Comparison of ENCODE assay signal across 19 mouse cellular contexts in the genomic region with DNA sequence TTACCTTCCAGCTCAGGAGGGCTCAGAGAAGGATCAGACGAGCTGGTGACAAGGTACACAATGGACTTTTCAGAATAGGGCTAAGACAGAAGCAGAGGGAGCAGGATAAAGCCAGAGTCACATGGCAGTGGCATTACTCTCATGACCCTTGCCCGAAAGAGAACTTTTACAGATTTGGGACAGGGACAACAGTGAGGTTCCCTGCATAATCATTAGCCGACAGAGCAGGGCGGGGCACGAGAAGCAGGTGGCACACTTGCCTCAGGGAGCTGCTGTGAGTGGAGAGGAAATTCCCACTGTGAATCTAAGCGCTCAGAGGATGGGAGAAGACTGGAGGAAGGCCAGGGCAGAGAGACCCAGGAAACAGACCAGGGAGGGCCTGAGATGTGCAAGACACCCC. TPM values are rescaled to one million over a fixed set of nuclear protein-coding genes. Genes with fewer than 3 reads are reported as not detected.
DNase-seq lines count a peak whose midpoint lies in the region; ATAC-seq and TF ChIP-seq lines count a peak whose summit lies in the region.
"Had no signal": no experiment of that assay in that cellular context is flagged by ENCODE, and none has a peak within 500 bp of the region (broad histone marks: within the 10 kb centered on the region; RNA-seq: fewer than 3 reads in every experiment).

No protein-coding gene starts in this region.

- WGBS in liver, embryonic 14.5 days (ENCODE audit: insufficient replicate concordance): 49% methylated on average over 6 of the region's 6 CpGs
- 61% methylated on average over 6 of the region's 6 CpGs for WGBS in embryonic facial prominence, embryonic 13.5 days
- 58% methylated on average over 6 of the region's 6 CpGs for WGBS in kidney, embryonic 15.5 days
- 44% methylated on average over 6 of the region's 6 CpGs for WGBS in liver, postnatal 0 days (ENCODE audit: insufficient replicate concordance)

- no peak overlapping the region for H3K9ac ChIP-seq in liver, embryonic 14.5 days (replicated peaks)
- no peak overlapping the region for H3K9ac ChIP-seq in embryonic facial prominence, embryonic 13.5 days
- H3K9ac ChIP-seq in kidney, embryonic 15.5 days: no peak overlapping the region
- peak overlapping the region; percentile 69 for H3K9ac ChIP-seq in liver, postnatal 0 days (replicated peaks)
- H3K9ac ChIP-seq: embryonic facial prominence, embryonic 15.5 days; hindbrain, embryonic 14.5 days; limb, embryonic 12.5 days had no signal

- no peak for TF ChIP-seq CTCF in liver, embryonic 14.5 days (IDR thresholded peaks at IDR 0.05; ENCODE audit: low read depth)
- TF ChIP-seq CTCF in liver, postnatal 0 days (IDR thresholded peaks at IDR 0.05; ENCODE audit: low read depth): 0 out of 2 replicates have a peak, but pooled peaks have one; percentile 3

- H3K27me3 ChIP-seq in liver, embryonic 14.5 days (ENCODE audit: control insufficient read depth, insufficient read depth, low read length): no peaks in the 10 kb centered on the region
- H3K27me3 ChIP-seq in embryonic facial prominence, embryonic 13.5 days: no peaks in the 10 kb centered on the region
- H3K27me3 ChIP-seq in kidney, embryonic 15.5 days: no peaks in the 10 kb centered on the region
- H3K27me3 ChIP-seq in liver, postnatal 0 days (ENCODE audit: insufficient read depth, low read length): no peaks in the 10 kb centered on the region
- H3K27me3 ChIP-seq: embryonic facial prominence, embryonic 15.5 days; limb, embryonic 12.5 days had no signal

- TF ChIP-seq EP300 in liver, embryonic 14.5 days (IDR thresholded peaks at IDR 0.05; ENCODE audit: low read depth): no peak
- no peak for TF ChIP-seq EP300 in liver, postnatal 0 days (IDR thresholded peaks at IDR 0.05; ENCODE audit: low read depth)

- peak overlapping the region; percentile 27 for H3K4me2 ChIP-seq in liver, embryonic 14.5 days (ENCODE audit: low read depth)
- no peak overlapping the region for H3K4me2 ChIP-seq in embryonic facial prominence, embryonic 13.5 days
- H3K4me2 ChIP-seq in kidney, embryonic 15.5 days: peak overlapping the region; percentile 25; the same call in 1 of the 2 replicates
- H3K4me2 ChIP-seq in liver, postnatal 0 days (ENCODE audit: low read depth, low read length): peak overlapping the region; percentile 68
- H3K4me2 ChIP-seq: embryonic facial prominence, embryonic 15.5 days; heart, embryonic 11.5 days; hindbrain, embryonic 14.5 days; limb, embryonic 12.5 days had no signal

- H3K36me3 ChIP-seq in liver, embryonic 14.5 days (replicated peaks; ENCODE audit: control insufficient read depth, insufficient read depth, low read depth): no peaks in the 10 kb centered on the region
- peaks cover 53% of the 10 kb centered on the region for H3K36me3 ChIP-seq in embryonic facial prominence, embryonic 13.5 days
- peaks cover 33% of the 10 kb centered on the region for H3K36me3 ChIP-seq in kidney, embryonic 15.5 days
- H3K36me3 ChIP-seq in liver, postnatal 0 days (replicated peaks; ENCODE audit: insufficient read depth, low read length): 0 out of 2 replicates have a peak, but pooled peaks cover 12% of the 10 kb centered on the region

- no peak for DNase-seq in liver, embryonic 14.5 days (ENCODE audit: low read depth in 3 of 3, low spot score in 3 of 3)
- DNase-seq in liver: no peak
- DNase-seq in liver, postnatal 0 days: peak; percentile 62
- no peak for DNase-seq in spleen, postnatal 14 days (ENCODE audit: low spot score in 2 of 2)
- DNase-seq in adrenal gland, postnatal 36 days: no peak
- no peak for DNase-seq in adrenal gland, postnatal 4 days (ENCODE audit: low spot score in 2 of 2)
- DNase-seq: adrenal gland, adult 8-10 months; cerebellum, postnatal 36 days; gastrocnemius, postnatal 25 days; right cerebral cortex, postnatal 25 days had no signal

- H3K4me1 ChIP-seq in liver, embryonic 14.5 days (replicated peaks; ENCODE audit: control insufficient read depth in 2 of 2, insufficient read depth in 2 of 2, low read length in 1 of 2): peaks cover 0 to 16% of the 10 kb centered on the region in 2 experiments; a peak in 2 of 4 replicates
- peaks cover 9% of the 10 kb centered on the region for H3K4me1 ChIP-seq in embryonic facial prominence, embryonic 13.5 days
- peaks cover 24% of the 10 kb centered on the region for H3K4me1 ChIP-seq in kidney, embryonic 15.5 days
- H3K4me1 ChIP-seq in liver, postnatal 0 days (ENCODE audit: insufficient read depth): peaks cover 20% of the 10 kb centered on the region

- H3K9me3 ChIP-seq in liver, embryonic 14.5 days (ENCODE audit: control insufficient read depth, low read length): no peaks in the 10 kb centered on the region
- no peaks in the 10 kb centered on the region for H3K9me3 ChIP-seq in embryonic facial prominence, embryonic 13.5 days
- H3K9me3 ChIP-seq in kidney, embryonic 15.5 days (replicated peaks): no peaks in the 10 kb centered on the region
- H3K9me3 ChIP-seq in liver, postnatal 0 days (ENCODE audit: low read length): no peaks in the 10 kb centered on the region
- H3K9me3 ChIP-seq: embryonic facial prominence, embryonic 15.5 days; limb, embryonic 12.5 days had no signal

- no peak overlapping the region for H3K4me3 ChIP-seq in liver, embryonic 14.5 days (ENCODE audit: insufficient read depth in 1 of 2, low read depth in 2 of 2, low read length in 2 of 2)
- no peak overlapping the region for H3K4me3 ChIP-seq in embryonic facial prominence, embryonic 13.5 days
- H3K4me3 ChIP-seq in kidney, embryonic 15.5 days (replicated peaks): 0 out of 2 replicates have a peak overlapping the region, but pooled peaks have one; percentile 10
- peak overlapping the region; percentile 45 for H3K4me3 ChIP-seq in liver, postnatal 0 days (ENCODE audit: low read depth, low read length)
- H3K4me3 ChIP-seq: embryonic facial prominence, embryonic 15.5 days; limb, embryonic 12.5 days had no signal

- ATAC-seq in liver, embryonic 14.5 days (ENCODE audit: insufficient read depth): no peak
- 0 out of 2 replicates have a peak, but pooled peaks have one; percentile 26 for ATAC-seq in embryonic facial prominence, embryonic 13.5 days (ENCODE audit: insufficient number of reproducible peaks, insufficient read depth, low FRiP score, low TSS enrichment, low read depth)
- 0 out of 2 replicates have a peak, but pooled peaks have one; percentile 19 for ATAC-seq in kidney, embryonic 15.5 days (replicated peaks; ENCODE audit: low FRiP score)
- peak; percentile 63 for ATAC-seq in liver, postnatal 0 days
- ATAC-seq: forebrain, embryonic 16.5 days had no signal

- H3K27ac ChIP-seq in liver, embryonic 14.5 days: no peak overlapping the region
- H3K27ac ChIP-seq in embryonic facial prominence, embryonic 13.5 days: no peak overlapping the region
- H3K27ac ChIP-seq in kidney, embryonic 15.5 days: peak overlapping the region; percentile 67
- peak overlapping the region; percentile 91 for H3K27ac ChIP-seq in liver, postnatal 0 days (ENCODE audit: low read depth)
- H3K27ac ChIP-seq: embryonic facial prominence, embryonic 15.5 days; hindbrain, embryonic 14.5 days; limb, embryonic 12.5 days had no signal

RNA-seq across cellular contexts. Expression of a gene that starts 14.2 kb away (rescaled TPM):
- polyA plus RNA-seq in liver, embryonic 14.5 days (2012; rRNA removed): 10.2 and 14.9 TPM in 2 replicates
- 11.7 and 12.0 TPM in 2 replicates for polyA plus RNA-seq in liver, embryonic 14.5 days (2014; fragmentation: Nextera tagmentation; extraction: Ambion mirVana)
- polyA plus RNA-seq in embryonic facial prominence, embryonic 13.5 days (2015; fragmentation: Nextera tagmentation; extraction: Ambion mirVana): 82.4 and 86.3 TPM in 2 replicates
- 72.7 and 77.1 TPM in 2 replicates for polyA plus RNA-seq in kidney, embryonic 15.5 days (2015; fragmentation: Nextera tagmentation; extraction: Ambion mirVana)
- 10.7 and 11.6 TPM in 2 replicates for polyA plus RNA-seq in liver, postnatal 0 days (2015; fragmentation: Nextera tagmentation; extraction: Ambion mirVana)
- 10 to 100 TPM; 52.6 to 66.7 TPM for total RNA-seq in adrenal gland, postnatal 36 days (2021)
- total RNA-seq in adrenal gland, postnatal 4 days (2021): 100 to 1,000 TPM; 131 to 134 TPM

RNA-seq across cellular contexts. Expression of a gene that starts 15.6 kb away (rescaled TPM):
- polyA plus RNA-seq in liver, embryonic 14.5 days (2012; rRNA removed): 14.9 and 17.9 TPM in 2 replicates
- polyA plus RNA-seq in liver, embryonic 14.5 days (2014; fragmentation: Nextera tagmentation; extraction: Ambion mirVana): 22.6 and 24.0 TPM in 2 replicates
- polyA plus RNA-seq in embryonic facial prominence, embryonic 13.5 days (2015; fragmentation: Nextera tagmentation; extraction: Ambion mirVana): 89.6 and 102 TPM in 2 replicates
- polyA plus RNA-seq in kidney, embryonic 15.5 days (2015; fragmentation: Nextera tagmentation; extraction: Ambion mirVana): 95.2 and 112 TPM in 2 replicates
- polyA plus RNA-seq in liver, postnatal 0 days (2015; fragmentation: Nextera tagmentation; extraction: Ambion mirVana): 224 and 243 TPM in 2 replicates
- 10 to 100 TPM; 79.0 to 83.7 TPM for total RNA-seq in adrenal gland, postnatal 36 days (2021)
- total RNA-seq in adrenal gland, postnatal 4 days (2021): 100 to 1,000 TPM in 1 of 2 experiments, 10 to 100 TPM in 1; 90.0 to 106 TPM

RNA-seq across cellular contexts. Expression of a gene that starts 38.6 kb away (rescaled TPM):
- polyA plus RNA-seq in liver, embryonic 14.5 days (2012; rRNA removed): 34.4 and 36.4 TPM in 2 replicates
- 21.9 and 25.5 TPM in 2 replicates for polyA plus RNA-seq in liver, embryonic 14.5 days (2014; fragmentation: Nextera tagmentation; extraction: Ambion mirVana)
- polyA plus RNA-seq in embryonic facial prominence, embryonic 13.5 days (2015; fragmentation: Nextera tagmentation; extraction: Ambion mirVana): 0.88 TPM in 1 of 2 replicates, not detected in the other
- polyA plus RNA-seq in kidney, embryonic 15.5 days (2015; fragmentation: Nextera tagmentation; extraction: Ambion mirVana): 0.33 and 1.1 TPM in 2 replicates
- polyA plus RNA-seq in liver, postnatal 0 days (2015; fragmentation: Nextera tagmentation; extraction: Ambion mirVana): 10.9 and 13.6 TPM in 2 replicates
- under 1 TPM; 0.40 to 0.49 TPM for total RNA-seq in adrenal gland, postnatal 36 days (2021)
- 1 to 10 TPM in 1 of 2 experiments, under 1 TPM in 1; 0.78 to 3.8 TPM for total RNA-seq in adrenal gland, postnatal 4 days (2021)
- total RNA-seq: layer of hippocampus, postnatal 10 days had no signal
- polyA plus RNA-seq: forebrain, embryonic 16.5 days; hindbrain, embryonic 14.5 days; limb, embryonic 12.5 days had no signal

RNA-seq across cellular contexts. Expression of a gene that starts 42.9 kb away (rescaled TPM):
- polyA plus RNA-seq in liver, embryonic 14.5 days (2012; rRNA removed): 1.6 and 2.7 TPM in 2 replicates
- 5.6 and 5.7 TPM in 2 replicates for polyA plus RNA-seq in liver, embryonic 14.5 days (2014; fragmentation: Nextera tagmentation; extraction: Ambion mirVana)
- 3.0 and 3.3 TPM in 2 replicates for polyA plus RNA-seq in embryonic facial prominence, embryonic 13.5 days (2015; fragmentation: Nextera tagmentation; extraction: Ambion mirVana)
- polyA plus RNA-seq in kidney, embryonic 15.5 days (2015; fragmentation: Nextera tagmentation; extraction: Ambion mirVana): 1.4 TPM in 2 replicates
- polyA plus RNA-seq in liver, postnatal 0 days (2015; fragmentation: Nextera tagmentation; extraction: Ambion mirVana): 5.8 and 8.6 TPM in 2 replicates
- total RNA-seq in adrenal gland, postnatal 36 days (2021): 1 to 10 TPM; 1.5 to 2.9 TPM
- total RNA-seq in adrenal gland, postnatal 4 days (2021): 1 to 10 TPM; 1.1 to 3.6 TPM

RNA-seq across cellular contexts. Expression of a gene that starts 44.7 kb away (rescaled TPM):
- 0.66 and 0.90 TPM in 2 replicates for polyA plus RNA-seq in liver, embryonic 14.5 days (2012; rRNA removed)
- 0.95 and 1.6 TPM in 2 replicates for polyA plus RNA-seq in liver, embryonic 14.5 days (2014; fragmentation: Nextera tagmentation; extraction: Ambion mirVana)
- 1.1 and 1.9 TPM in 2 replicates for polyA plus RNA-seq in embryonic facial prominence, embryonic 13.5 days (2015; fragmentation: Nextera tagmentation; extraction: Ambion mirVana)
- 31.0 and 33.6 TPM in 2 replicates for polyA plus RNA-seq in kidney, embryonic 15.5 days (2015; fragmentation: Nextera tagmentation; extraction: Ambion mirVana)
- polyA plus RNA-seq in liver, postnatal 0 days (2015; fragmentation: Nextera tagmentation; extraction: Ambion mirVana): 4.8 and 5.9 TPM in 2 replicates
- total RNA-seq in adrenal gland, postnatal 36 days (2021): 10 to 100 TPM; 43.4 to 51.3 TPM
- 10 to 100 TPM; 33.9 to 34.4 TPM for total RNA-seq in adrenal gland, postnatal 4 days (2021)
- total RNA-seq: megakaryocyte-erythroid progenitor cell, adult 5-6 weeks had no signal

Comparison
In these comparisons a context has a peak if more than half of its experiments do, and no peak if none do; other contexts are left out.
1. H3K27ac ChIP-seq: peak in kidney, embryonic 15.5 days (single experiment) and liver, postnatal 0 days (single experiment); none in liver, embryonic 14.5 days (single experiment) and embryonic facial prominence, embryonic 13.5 days (single experiment).
2. H3K4me3 ChIP-seq: peak in kidney, embryonic 15.5 days (single experiment) and liver, postnatal 0 days (single experiment); none in liver, embryonic 14.5 days (0 of 2) and embryonic facial prominence, embryonic 13.5 days (single experiment).